Comparison of ENCODE assay signal across 9 mouse cellular contexts in the genomic region with DNA sequence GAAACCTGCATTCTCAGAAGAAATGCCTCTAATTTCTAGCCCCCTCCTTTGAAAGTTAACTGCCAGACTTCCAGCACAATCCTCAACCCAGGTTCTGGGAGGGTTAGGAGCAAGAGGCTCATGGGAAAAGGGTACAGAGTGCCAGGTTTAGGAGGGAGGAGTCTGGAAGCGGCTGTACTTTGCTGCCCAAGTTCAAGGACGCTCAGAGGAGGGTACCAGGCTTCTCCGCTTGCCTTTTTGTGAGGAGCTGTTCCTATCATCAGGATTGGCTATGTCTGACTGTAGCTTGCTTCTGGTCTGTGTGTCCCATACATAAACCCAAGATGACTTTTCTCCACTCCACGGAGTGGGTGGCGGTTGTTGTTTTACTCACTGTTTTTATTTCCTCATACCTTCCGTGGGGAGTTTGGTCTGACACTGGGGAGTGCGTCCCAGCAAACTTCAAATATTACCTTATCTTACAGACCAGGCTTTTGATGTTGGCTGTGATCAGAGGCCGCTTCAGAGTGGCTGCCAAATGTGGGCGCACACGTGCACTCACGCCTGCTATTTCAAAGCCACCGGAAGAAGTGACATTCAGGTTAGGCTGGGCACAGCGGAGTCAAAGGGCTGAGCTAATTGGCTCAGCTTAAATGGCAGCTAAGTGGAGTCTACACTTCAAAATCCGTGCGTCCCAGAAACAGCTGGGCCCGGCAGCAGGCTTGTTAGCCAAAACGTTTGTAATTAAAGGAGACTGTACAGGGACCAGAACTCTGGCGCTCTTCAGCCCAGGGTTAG. TPM values are rescaled to one million over a fixed set of nuclear protein-coding genes. Genes with fewer than 3 reads are reported as not detected.
DNase-seq lines count a peak whose midpoint lies in the region; ATAC-seq and TF ChIP-seq lines count a peak whose summit lies in the region.
"Had no signal": no experiment of that assay in that cellular context is flagged by ENCODE, and none has a peak within 500 bp of the region (broad histone marks: within the 10 kb centered on the region; RNA-seq: fewer than 3 reads in every experiment).

No protein-coding gene starts in this region.

- peak overlapping the region; percentile 13; the same call in 1 of the 2 replicates for H3K27ac ChIP-seq in lung, embryonic 16.5 days (ENCODE audit: low read length)
- H3K27ac ChIP-seq in forebrain, embryonic 14.5 days (ENCODE audit: low read depth, low read length) = peak overlapping the region; percentile 78
- H3K27ac ChIP-seq in hindbrain, postnatal 0 days = peak overlapping the region; percentile 59
- H3K27ac ChIP-seq in neural tube, embryonic 13.5 days (replicated peaks) = peak overlapping the region; percentile 64; the same call in 1 of the 2 replicates
- H3K27ac ChIP-seq: heart, embryonic 15.5 days had no signal

- H3K4me1 ChIP-seq in lung, embryonic 16.5 days (replicated peaks; ENCODE audit: control insufficient read depth, insufficient read depth, low read length) = peaks cover 36% of the 10 kb centered on the region
- H3K4me1 ChIP-seq in lung, adult 2 months (ENCODE audit: control insufficient read depth, insufficient read depth, low read length) = peaks cover 11% of the 10 kb centered on the region
- peaks cover 44% of the 10 kb centered on the region for H3K4me1 ChIP-seq in forebrain, embryonic 14.5 days (ENCODE audit: control insufficient read depth, insufficient read depth, low read length)
- H3K4me1 ChIP-seq in hindbrain, postnatal 0 days (ENCODE audit: insufficient read depth, low read length) = peaks cover 17% of the 10 kb centered on the region
- H3K4me1 ChIP-seq in neural tube, embryonic 13.5 days (replicated peaks) = peaks cover 75% of the 10 kb centered on the region

- H3K27me3 ChIP-seq in lung, embryonic 16.5 days (ENCODE audit: control insufficient read depth, insufficient read depth, low read depth, low read length) = no peaks in the 10 kb centered on the region
- H3K27me3 ChIP-seq in forebrain, embryonic 14.5 days (replicated peaks; ENCODE audit: control insufficient read depth, insufficient read depth, low read length) = no peaks in the 10 kb centered on the region
- no peaks in the 10 kb centered on the region for H3K27me3 ChIP-seq in hindbrain, postnatal 0 days (ENCODE audit: insufficient read depth, low read length)
- H3K27me3 ChIP-seq in neural tube, embryonic 13.5 days = no peaks in the 10 kb centered on the region
- H3K27me3 ChIP-seq: heart, embryonic 15.5 days had no signal

- no peak overlapping the region for H3K4me2 ChIP-seq in lung, embryonic 16.5 days (ENCODE audit: low read depth, low read length)
- 0 out of 2 replicates have a peak overlapping the region, but pooled peaks have one; percentile 29 for H3K4me2 ChIP-seq in forebrain, embryonic 14.5 days (ENCODE audit: low read length)
- H3K4me2 ChIP-seq in hindbrain, postnatal 0 days (ENCODE audit: low read depth, low read length) = no peak overlapping the region
- no peak overlapping the region for H3K4me2 ChIP-seq in neural tube, embryonic 13.5 days
- H3K4me2 ChIP-seq: heart, embryonic 15.5 days had no signal

- WGBS in lung, embryonic 16.5 days = 51% methylated on average over 18 of the region's 18 CpGs
- WGBS in lung, adult 2 months = 48% methylated on average over 18 of the region's 18 CpGs
- WGBS in forebrain, embryonic 14.5 days = 13% methylated on average over 18 of the region's 18 CpGs
- 43% methylated on average over 18 of the region's 18 CpGs for WGBS in hindbrain, postnatal 0 days
- WGBS in neural tube, embryonic 13.5 days = 58% methylated on average over 18 of the region's 18 CpGs

- no peak overlapping the region for H3K9ac ChIP-seq in lung, embryonic 16.5 days (ENCODE audit: low read length)
- H3K9ac ChIP-seq in forebrain, embryonic 14.5 days (ENCODE audit: low read length) = no peak overlapping the region
- H3K9ac ChIP-seq in hindbrain, postnatal 0 days (replicated peaks; ENCODE audit: low read length) = no peak overlapping the region
- H3K9ac ChIP-seq in neural tube, embryonic 13.5 days = no peak overlapping the region
- H3K9ac ChIP-seq: heart, embryonic 15.5 days had no signal

- H3K4me3 ChIP-seq in lung, embryonic 16.5 days (ENCODE audit: low read length) = no peak overlapping the region
- H3K4me3 ChIP-seq in lung, adult 2 months (replicated peaks; ENCODE audit: extremely low read depth, low read depth, low read length) = no peak overlapping the region
- no peak overlapping the region for H3K4me3 ChIP-seq in forebrain, embryonic 14.5 days (ENCODE audit: low read depth, low read length)
- no peak overlapping the region for H3K4me3 ChIP-seq in hindbrain, postnatal 0 days (ENCODE audit: low read length)
- H3K4me3 ChIP-seq in neural tube, embryonic 13.5 days = no peak overlapping the region
- H3K4me3 ChIP-seq: heart, embryonic 15.5 days had no signal

- H3K36me3 ChIP-seq in lung, embryonic 16.5 days (ENCODE audit: control insufficient read depth, insufficient read depth, low read length) = peaks cover 38% of the 10 kb centered on the region
- H3K36me3 ChIP-seq in forebrain, embryonic 14.5 days (ENCODE audit: control insufficient read depth, insufficient read depth, low read length) = peaks cover 50% of the 10 kb centered on the region
- peaks cover 22% of the 10 kb centered on the region; the same call in 1 of the 2 replicates for H3K36me3 ChIP-seq in hindbrain, postnatal 0 days (ENCODE audit: insufficient read depth, low read length)
- H3K36me3 ChIP-seq in neural tube, embryonic 13.5 days = peaks cover 61% of the 10 kb centered on the region

- DNase-seq in lung, adult 2 months = no peak
- peak; percentile 69 for DNase-seq in forebrain, embryonic 14.5 days (ENCODE audit: low spot score)
- no peak for DNase-seq in hindbrain, postnatal 0 days (ENCODE audit: low spot score)
- no peak for DNase-seq in ovary, adult 18-20 months (ENCODE audit: low spot score)
- DNase-seq: lung, postnatal 4 days had no signal

- TF ChIP-seq POLR2A in lung, adult 2 months (IDR thresholded peaks at IDR 0.05; ENCODE audit: borderline replicate concordance, extremely low read depth, low read depth, low read length) = no peak

- no peak for TF ChIP-seq CTCF in lung, adult 2 months (IDR thresholded peaks at IDR 0.05; ENCODE audit: insufficient read depth, low read length)
- TF ChIP-seq CTCF in hindbrain, postnatal 0 days (IDR thresholded peaks at IDR 0.05; ENCODE audit: low read depth) = no peak

- 0 out of 2 replicates have a peak, but pooled peaks have one; percentile 13 for ATAC-seq in lung, embryonic 16.5 days (ENCODE audit: low read depth)
- ATAC-seq in forebrain, embryonic 14.5 days = peak; percentile 6; the same call in 1 of the 2 replicates
- ATAC-seq in hindbrain, postnatal 0 days = no peak
- ATAC-seq in neural tube, embryonic 13.5 days (ENCODE audit: low read depth) = no peak
- ATAC-seq in granulocyte monocyte progenitor cell, adult 5-6 weeks (replicated peaks; ENCODE audit: poor library complexity, severe bottlenecking) = no peak

- no peaks in the 10 kb centered on the region for H3K9me3 ChIP-seq in lung, embryonic 16.5 days (ENCODE audit: control insufficient read depth, low read length)
- H3K9me3 ChIP-seq in forebrain, embryonic 14.5 days (replicated peaks; ENCODE audit: control insufficient read depth, low read length) = no peaks in the 10 kb centered on the region
- no peaks in the 10 kb centered on the region for H3K9me3 ChIP-seq in hindbrain, postnatal 0 days (ENCODE audit: low read length)
- H3K9me3 ChIP-seq in neural tube, embryonic 13.5 days = no peaks in the 10 kb centered on the region
- H3K9me3 ChIP-seq: heart, embryonic 15.5 days had no signal

RNA-seq across cellular contexts. Expression of a gene that starts 16.1 kb away (rescaled TPM):
- 7.8 and 8.5 TPM in 2 replicates for polyA plus RNA-seq in lung, embryonic 16.5 days (2015; fragmentation: Nextera tagmentation; extraction: Ambion mirVana)
- 14.4 and 17.9 TPM in 2 replicates for polyA plus RNA-seq in lung, adult 2 months (2012; rRNA removed)
- 7.8 and 9.4 TPM in 2 replicates for polyA plus RNA-seq in forebrain, embryonic 14.5 days (2014; fragmentation: Nextera tagmentation; extraction: Ambion mirVana)
- total RNA-seq in hindbrain, postnatal 0 days (2014; rRNA removed) = 31.8 and 38.0 TPM in 2 replicates
- 5.9 and 6.0 TPM in 2 replicates for polyA plus RNA-seq in hindbrain, postnatal 0 days (2015; fragmentation: Nextera tagmentation; extraction: Ambion mirVana)
- polyA plus RNA-seq in neural tube, embryonic 13.5 days (2015; fragmentation: Nextera tagmentation; extraction: Ambion mirVana) = 8.8 and 10.6 TPM in 2 replicates
- 1.1 and 1.7 TPM in 2 replicates for total RNA-seq in granulocyte monocyte progenitor cell, adult 5-6 weeks (2014; fragmentation: Nextera tagmentation)
- 0.34 and 0.67 TPM in 2 replicates for total RNA-seq in granulocyte monocyte progenitor cell, adult 5-6 weeks (2017)

Comparison
In these comparisons a context has a peak if more than half of its experiments do, and no peak if none do; other contexts are left out.
1. ATAC-seq: peak in lung, embryonic 16.5 days (single experiment) and forebrain, embryonic 14.5 days (single experiment); none in hindbrain, postnatal 0 days (single experiment), neural tube, embryonic 13.5 days (single experiment) and granulocyte monocyte progenitor cell, adult 5-6 weeks (single experiment).
2. H3K27ac ChIP-seq: peak in every context shown above with its lines; median percentile 78 in forebrain, embryonic 14.5 days; 64 in neural tube, embryonic 13.5 days; 59 in hindbrain, postnatal 0 days; 13 in lung, embryonic 16.5 days.